Mouse (Mus musculus) testis, adult 2 months (tissue): Measurements from ENCODE around the gene Prr29.

Experiments used
- CTCF ChIP-seq: fragments of 200-500 bp; IDR thresholded peaks from 2 replicates; pipeline ENCODE4 v1.5.1; 2012; ENCODE audit warnings: low read depth, mild to moderate bottlenecking, inconsistent platforms, low read length, moderate library complexity; ENCODE audit not compliant: control insufficient read depth, insufficient read depth, insufficient replicate concordance
- POLR2A ChIP-seq: fragments of 200-500 bp; IDR thresholded peaks from 2 replicates; pipeline ENCODE4 v1.6.1; 2012; ENCODE audit warnings: low read depth, mild to moderate bottlenecking, inconsistent platforms, low read length, moderate library complexity; ENCODE audit not compliant: control insufficient read depth

- no peak for TF ChIP-seq CTCF
- TF ChIP-seq POLR2A: no peak
These were observed 48.9 kb upstream of the Prr29 start for GRCm38 (mm10) chr11:106316416-106316815.
